In the genomic region with DNA sequence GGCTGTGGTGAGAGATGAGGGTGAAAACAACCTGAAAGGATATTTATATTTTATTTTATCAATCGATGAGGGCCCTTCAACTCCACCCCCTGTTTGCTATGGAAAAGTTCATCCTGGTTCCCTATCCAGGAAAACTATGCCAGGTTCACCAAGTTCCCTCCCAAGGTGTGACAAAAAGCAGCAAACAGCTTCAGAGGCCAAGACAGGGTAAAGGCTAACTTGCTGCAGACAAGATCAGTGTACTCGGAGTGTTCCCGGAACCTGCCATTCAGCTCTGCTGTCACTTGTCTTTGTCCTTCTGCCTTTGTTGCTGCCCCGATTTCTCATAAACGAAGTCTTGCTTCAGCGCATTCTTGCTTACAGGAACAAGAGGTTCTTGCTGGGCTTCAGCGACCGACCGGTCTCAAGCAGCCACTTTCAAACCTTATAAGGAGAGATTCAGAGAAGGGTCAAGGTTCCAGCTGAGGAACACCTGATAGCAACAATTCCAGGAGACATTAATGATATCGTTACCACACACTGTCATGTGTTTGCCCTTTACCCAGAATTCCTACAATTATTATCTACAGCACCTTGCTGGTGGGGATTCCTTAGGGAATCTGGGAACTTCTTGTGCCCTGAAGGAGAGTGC, we compare ENCODE assay signal across 15 mouse cellular contexts.
DNase-seq lines count a peak whose midpoint lies in the region; ATAC-seq lines count a peak whose summit lies in the region.
"Had no signal": no experiment of that assay in that cellular context is flagged by ENCODE, and none has a peak within 500 bp of the region (broad histone marks: within the 10 kb centered on the region; RNA-seq: fewer than 3 reads in every experiment).

No protein-coding gene starts in this region.

- WGBS in hindbrain, embryonic 11.5 days = 48% methylated on average over 10 of the region's 10 CpGs

- no peaks in the 10 kb centered on the region for H3K36me3 ChIP-seq in hindbrain, embryonic 11.5 days (ENCODE audit: control insufficient read depth, insufficient read depth, low read length)
- H3K36me3 ChIP-seq: hindbrain, embryonic 12.5 days had no signal

- H3K27me3 ChIP-seq in hindbrain, embryonic 11.5 days (ENCODE audit: control insufficient read depth, insufficient read depth, low read length) = no peaks in the 10 kb centered on the region
- H3K27me3 ChIP-seq: hindbrain, embryonic 12.5 days had no signal

- no peak overlapping the region for H3K27ac ChIP-seq in hindbrain, embryonic 11.5 days (ENCODE audit: low read depth, low read length)
- H3K27ac ChIP-seq: hindbrain, embryonic 12.5 days; macrophage had no signal

- H3K4me3 ChIP-seq in hindbrain, embryonic 11.5 days (ENCODE audit: low read depth, low read length) = no peak overlapping the region
- H3K4me3 ChIP-seq: hindbrain, embryonic 12.5 days had no signal

- no peak for ATAC-seq in hindbrain, embryonic 11.5 days (ENCODE audit: low FRiP score)

- H3K4me1 ChIP-seq in hindbrain, embryonic 11.5 days (replicated peaks; ENCODE audit: control insufficient read depth, insufficient read depth, low read length) = no peaks in the 10 kb centered on the region
- H3K4me1 ChIP-seq: hindbrain, embryonic 12.5 days had no signal

- no peak overlapping the region for H3K9ac ChIP-seq in hindbrain, embryonic 11.5 days (ENCODE audit: low read depth, low read length)
- H3K9ac ChIP-seq: hindbrain, embryonic 12.5 days had no signal

- H3K4me2 ChIP-seq in hindbrain, embryonic 11.5 days (replicated peaks; ENCODE audit: low read depth, low read length) = no peak overlapping the region
- H3K4me2 ChIP-seq: hindbrain, embryonic 12.5 days; liver, embryonic 11.5 days had no signal

- no peaks in the 10 kb centered on the region for H3K9me3 ChIP-seq in hindbrain, embryonic 11.5 days (ENCODE audit: control insufficient read depth, low read length)
- H3K9me3 ChIP-seq: hindbrain, embryonic 12.5 days had no signal

- DNase-seq in testis, postnatal 14 days (ENCODE audit: low spot score) = peak; percentile 30
- no peak for DNase-seq in testis, postnatal 10 days (ENCODE audit: low spot score)
- peak; percentile 17 for DNase-seq in kidney, adult 18-20 months
- peak; percentile 13 for DNase-seq in kidney, postnatal 10 days
- DNase-seq in yolk sac, embryonic 10.5 days (ENCODE audit: low spot score) = peak; percentile 70
- DNase-seq in adrenal gland, adult (ENCODE audit: inconsistent age in 2 of 2, low spot score in 1 of 2) = no peak
- DNase-seq in hindbrain, embryonic 11.5 days (ENCODE audit: low spot score) = no peak
- DNase-seq: adrenal gland, postnatal 25 days; cerebellum, adult 9-11 months; gastrocnemius, postnatal 25 days; right cerebral cortex, postnatal 14 days; thymus, adult 2 months had no signal

Comparison
In these comparisons a context has a peak if more than half of its experiments do, and no peak if none do; other contexts are left out.
1. DNase-seq: peak in testis, postnatal 14 days (single experiment), kidney, adult 18-20 months (single experiment), kidney, postnatal 10 days (single experiment) and yolk sac, embryonic 10.5 days (single experiment); none in testis, postnatal 10 days (single experiment), adrenal gland, adult (0 of 2) and hindbrain, embryonic 11.5 days (single experiment).